Mouse (Mus musculus) myocyte (in vitro differentiated cells): ENCODE measurements around the gene Tcf7l1. TPM values are rescaled to one million over a fixed set of nuclear protein-coding genes. Genes with fewer than 3 reads are reported as not detected.

ENCODE experiments used
- H3K27me3 ChIP-seq: one replicate; pipeline ENCODE4 v1.6.1; 2011; ENCODE audit not compliant: control insufficient read depth, insufficient read depth, insufficient read length
- H3K36me3 ChIP-seq: one replicate; pipeline ENCODE4 v1.6.1; 2011; ENCODE audit not compliant: control insufficient read depth, insufficient read depth
- H3K4me2 ChIP-seq: one replicate; pipeline ENCODE4 v1.6.1; 2011; ENCODE audit warnings: low read depth, control low read depth
- H3K4me3 ChIP-seq: one replicate; pipeline ENCODE4 v1.5.1; 2011; ENCODE audit warnings: mild to moderate bottlenecking, control low read depth, moderate library complexity
- H3K79me2 ChIP-seq: one replicate; pipeline ENCODE4 v1.6.1; 2011; ENCODE audit not compliant: control insufficient read depth, insufficient read depth
- H3ac ChIP-seq: one replicate; pipeline ENCODE4 v1.6.1; 2011; ENCODE audit not compliant: control insufficient read depth, insufficient read length
- CEBPB ChIP-seq: IDR thresholded peaks from 2 replicates; pipeline ENCODE4 v1.6.1; 2011; ENCODE audit warnings: mild to moderate bottlenecking, moderate library complexity; ENCODE audit not compliant: poor library complexity, insufficient read depth, severe bottlenecking
- E2F4 ChIP-seq: IDR thresholded peaks from one replicate; pipeline ENCODE4 v1.6.1; 2011; ENCODE audit warnings: mild to moderate bottlenecking, control low read depth, moderate library complexity; ENCODE audit not compliant: insufficient read depth
- MAX ChIP-seq: IDR thresholded peaks from one replicate; pipeline ENCODE4 v1.6.1; 2011; ENCODE audit warnings: low read depth, mild to moderate bottlenecking, control low read depth
- MYOD1 ChIP-seq, 3 experiments: IDR thresholded peaks; one replicate each; pipeline ENCODE4 v1.6.1; 2011; ENCODE audit warnings: control low read depth in 2 of 3, low read depth in 2 of 3, mild to moderate bottlenecking in 2 of 3, moderate library complexity in 1 of 3; ENCODE audit not compliant: insufficient read length in 2 of 3, control insufficient read depth in 1 of 3
- MYOG ChIP-seq, 3 experiments: IDR thresholded peaks; one replicate each; pipeline ENCODE4 v1.6.1; 2011; ENCODE audit warnings: control low read depth in 2 of 3, low read depth in 2 of 3, mild to moderate bottlenecking in 2 of 3; ENCODE audit not compliant: insufficient read length in 2 of 3, control insufficient read depth in 1 of 3, insufficient read depth in 1 of 3
- POLR2A ChIP-seq: IDR thresholded peaks from one replicate; pipeline ENCODE4 v1.6.1; 2011; ENCODE audit warnings: low read depth, mild to moderate bottlenecking, control low read depth, moderate library complexity; ENCODE audit not compliant: insufficient read length
- POLR2AphosphoS2 ChIP-seq: IDR thresholded peaks from one replicate; pipeline ENCODE4 v1.6.1; 2011; ENCODE audit warnings: low read depth, control low read depth; ENCODE audit not compliant: insufficient read length
- REST ChIP-seq: IDR thresholded peaks from one replicate; pipeline ENCODE4 v1.6.1; 2011; ENCODE audit warnings: mild to moderate bottlenecking, control low read depth, moderate library complexity; ENCODE audit not compliant: insufficient read depth, insufficient read length
- SRF ChIP-seq: IDR thresholded peaks from one replicate; pipeline ENCODE4 v1.6.1; 2011; ENCODE audit warnings: low read depth; ENCODE audit not compliant: control insufficient read depth, insufficient read length
- TCF12 ChIP-seq: IDR thresholded peaks from one replicate; pipeline ENCODE4 v1.6.1; 2011; ENCODE audit warnings: mild to moderate bottlenecking, control low read depth; ENCODE audit not compliant: poor library complexity, insufficient read depth, severe bottlenecking
- TCF3 ChIP-seq: IDR thresholded peaks from one replicate; pipeline ENCODE4 v1.6.1; 2011; ENCODE audit warnings: low read depth, control low read depth; ENCODE audit not compliant: insufficient read length
- USF1 ChIP-seq: IDR thresholded peaks from one replicate; pipeline ENCODE4 v1.6.1; 2011; ENCODE audit warnings: low read depth, mild to moderate bottlenecking, control low read depth, moderate library complexity
- polyA plus RNA-seq: library from polyadenylated mRNA; unstranded; fragments of >200 nt; fragmentation: generic; extraction: Trizol; gene quantifications from one replicate; pipeline ENCODE4 v1.2.1, GENCODE M21; 2012; ENCODE audit warnings: missing spikeins

Tcf7l1 gene
- polyA plus RNA-seq, 1 experiment, result 13.3 TPM

- TF ChIP-seq USF1 (no peak), TCF3 (no peak), POLR2A (no peak), TCF12 (no peak), MYOG (IDR thresholded peaks at IDR 0.05; ENCODE audit: control insufficient read depth in 1 of 3, insufficient read depth in 1 of 3, insufficient read length in 2 of 3, low read depth in 2 of 3) (no peak), SRF (no peak), POLR2AphosphoS2 (no peak), REST (no peak), MYOD1 (IDR thresholded peaks at IDR 0.05; ENCODE audit: control insufficient read depth in 1 of 3, insufficient read length in 2 of 3, low read depth in 2 of 3) (no peak), E2F4 (no peak), CEBPB (no peak), MAX (no peak)
- Histone ChIP-seq H3K27me3 (no peaks in the 10 kb centered on the region), H3K36me3 (no peaks in the 10 kb centered on the region), H3K4me2 (no peak overlapping the region), H3ac (no peak overlapping the region), H3K79me2 (peaks cover 40% of the 10 kb centered on the region), H3K4me3 (no peak overlapping the region)
These were observed 27.4 kb downstream of the Tcf7l1 start for GRCm38 (mm10) chr6:72761645-72762044.

- Histone ChIP-seq H3ac (no peak overlapping the region), H3K4me3 (no peak overlapping the region), H3K27me3 (no peaks in the 10 kb centered on the region), H3K36me3 (no peaks in the 10 kb centered on the region), H3K4me2 (no peak overlapping the region), H3K79me2 (peaks cover 47% of the 10 kb centered on the region)
- no peak for TF ChIP-seq USF1
- TF ChIP-seq E2F4, result no peak
- TF ChIP-seq POLR2A, result no peak
- no peak for TF ChIP-seq MYOD1 (IDR thresholded peaks at IDR 0.05; ENCODE audit: control insufficient read depth in 1 of 3, insufficient read length in 2 of 3, low read depth in 2 of 3)
- TF ChIP-seq CEBPB, result no peak
- TF ChIP-seq MYOG (IDR thresholded peaks at IDR 0.05; ENCODE audit: control insufficient read depth in 1 of 3, insufficient read depth in 1 of 3, insufficient read length in 2 of 3, low read depth in 2 of 3), result no peak
- no peak for TF ChIP-seq TCF12
- no peak for TF ChIP-seq REST
These were observed 30.6 kb downstream of the Tcf7l1 start for GRCm38 (mm10) chr6:72758239-72759017.

- no peak for TF ChIP-seq MYOD1 (IDR thresholded peaks at IDR 0.05; ENCODE audit: control insufficient read depth in 1 of 3, insufficient read length in 2 of 3, low read depth in 2 of 3)
- no peak for TF ChIP-seq E2F4
- no peak for TF ChIP-seq USF1
- TF ChIP-seq TCF12, result no peak
- TF ChIP-seq MYOG (IDR thresholded peaks at IDR 0.05; ENCODE audit: control insufficient read depth in 1 of 3, insufficient read depth in 1 of 3, insufficient read length in 2 of 3, low read depth in 2 of 3), result no peak
- no peak for TF ChIP-seq POLR2AphosphoS2
- Histone ChIP-seq H3K4me3 (no peak overlapping the region), H3K4me2 (no peak overlapping the region), H3K36me3 (no peaks in the 10 kb centered on the region), H3K79me2 (peaks cover 48% of the 10 kb centered on the region), H3ac (no peak overlapping the region), H3K27me3 (no peaks in the 10 kb centered on the region)
These were observed 33.7 kb downstream of the Tcf7l1 start for GRCm38 (mm10) chr6:72755267-72755889.

GRCm38 (mm10) chr6:72754215-72754614 lies 34.8 kb downstream of the Tcf7l1 start:
- H3K36me3 ChIP-seq, result no peaks in the 10 kb centered on the region
- no peaks in the 10 kb centered on the region for H3K27me3 ChIP-seq
- TF ChIP-seq POLR2AphosphoS2, result no peak
- no peak for TF ChIP-seq TCF12
- no peak for TF ChIP-seq USF1
- TF ChIP-seq CEBPB, result no peak
- no peak for TF ChIP-seq E2F4
- TF ChIP-seq POLR2A, result no peak
- TF ChIP-seq MAX, result no peak
- TF ChIP-seq REST, result no peak
- no peak for TF ChIP-seq MYOG (IDR thresholded peaks at IDR 0.05; ENCODE audit: control insufficient read depth in 1 of 3, insufficient read depth in 1 of 3, insufficient read length in 2 of 3, low read depth in 2 of 3)
- TF ChIP-seq SRF, result no peak
- TF ChIP-seq MYOD1 (IDR thresholded peaks at IDR 0.05; ENCODE audit: control insufficient read depth in 1 of 3, insufficient read length in 2 of 3, low read depth in 2 of 3), result no peak
- no peak for TF ChIP-seq TCF3
- H3K79me2 ChIP-seq, result peaks cover 46% of the 10 kb centered on the region
- no peak overlapping the region for H3ac ChIP-seq
- H3K4me3 ChIP-seq, result no peak overlapping the region
- H3K4me2 ChIP-seq, result no peak overlapping the region
